Mouse (Mus musculus) midbrain, embryonic 11.5 days (tissue): ENCODE measurements around the gene Six2. TPM values are rescaled to one million over a fixed set of nuclear protein-coding genes. Genes with fewer than 3 reads are reported as not detected.
A peak's percentile ranks its signal among the peaks of the same experiment; 100 is the strongest.

Source experiments
- ATAC-seq: fragments of 200-750 bp; cut with Nextera tagmentation; 2 replicates; pipeline ENCODE4 v1.8.0; 2017; ENCODE audit warnings: moderate TSS enrichment, moderate library complexity; ENCODE audit not compliant: low FRiP score
- DNase-seq: peaks from one replicate; pipeline ENCODE4 v3.0.0; 2015; ENCODE audit warnings: low spot score; ENCODE audit errors: missing footprints
- H3K27ac ChIP-seq: fragments of 300-500 bp; sonication (generic); 2 replicates; pipeline ENCODE4 v1.5.1; 2014; ENCODE audit warnings: low read depth, low read length
- H3K27me3 ChIP-seq: fragments of 300-500 bp; sonication (generic); 2 replicates; pipeline ENCODE4 v1.6.1; 2014; ENCODE audit warnings: mild to moderate bottlenecking, low read length, moderate library complexity, mixed read lengths; ENCODE audit not compliant: control insufficient read depth, insufficient read depth
- H3K36me3 ChIP-seq: fragments of 300-500 bp; sonication (generic); 2 replicates; pipeline ENCODE4 v1.6.1; 2014; ENCODE audit warnings: mild to moderate bottlenecking, low read length, moderate library complexity, mixed read lengths; ENCODE audit not compliant: control insufficient read depth, insufficient read depth
- H3K4me1 ChIP-seq: fragments of 300-500 bp; sonication (generic); 2 replicates; pipeline ENCODE4 v1.6.1; 2014; ENCODE audit warnings: low read length; ENCODE audit not compliant: control insufficient read depth, insufficient read depth
- H3K4me2 ChIP-seq: fragments of 300-500 bp; sonication (generic); 2 replicates; pipeline ENCODE4 v1.6.1; 2014; ENCODE audit warnings: mild to moderate bottlenecking, moderate library complexity
- H3K4me3 ChIP-seq: fragments of 300-500 bp; sonication (generic); 2 replicates; pipeline ENCODE4 v1.5.1; 2014; ENCODE audit warnings: low read depth, low read length
- H3K9ac ChIP-seq: fragments of 300-500 bp; sonication (generic); 2 replicates; pipeline ENCODE4 v1.6.1; 2014; ENCODE audit warnings: low read length
- H3K9me3 ChIP-seq: fragments of 300-500 bp; sonication (generic); 2 replicates; pipeline ENCODE4 v1.6.1; 2016; ENCODE audit warnings: low read length; ENCODE audit not compliant: control insufficient read depth
- WGBS: fragments of 180-500 bp; shearing (Covaris S2); extraction: QIAGEN DNeasy Blood & Tissue Kit; methylation state at CpG from one replicate; pipeline ENCODE4 v1.1.7; 2014; 5-methylcytosine and 5-hydroxymethylcytosine counted together
- polyA plus RNA-seq: library from polyadenylated mRNA; unstranded; fragments of >200 nt; fragmentation: Nextera tagmentation; extraction: Ambion mirVana; gene quantifications from 2 replicates; pipeline ENCODE4 v1.2.1, GENCODE M21; 2014

Gene Six2
- polyA plus RNA-seq, 1 experiment from 2014 or later = 5.6 TPM

DNA sequence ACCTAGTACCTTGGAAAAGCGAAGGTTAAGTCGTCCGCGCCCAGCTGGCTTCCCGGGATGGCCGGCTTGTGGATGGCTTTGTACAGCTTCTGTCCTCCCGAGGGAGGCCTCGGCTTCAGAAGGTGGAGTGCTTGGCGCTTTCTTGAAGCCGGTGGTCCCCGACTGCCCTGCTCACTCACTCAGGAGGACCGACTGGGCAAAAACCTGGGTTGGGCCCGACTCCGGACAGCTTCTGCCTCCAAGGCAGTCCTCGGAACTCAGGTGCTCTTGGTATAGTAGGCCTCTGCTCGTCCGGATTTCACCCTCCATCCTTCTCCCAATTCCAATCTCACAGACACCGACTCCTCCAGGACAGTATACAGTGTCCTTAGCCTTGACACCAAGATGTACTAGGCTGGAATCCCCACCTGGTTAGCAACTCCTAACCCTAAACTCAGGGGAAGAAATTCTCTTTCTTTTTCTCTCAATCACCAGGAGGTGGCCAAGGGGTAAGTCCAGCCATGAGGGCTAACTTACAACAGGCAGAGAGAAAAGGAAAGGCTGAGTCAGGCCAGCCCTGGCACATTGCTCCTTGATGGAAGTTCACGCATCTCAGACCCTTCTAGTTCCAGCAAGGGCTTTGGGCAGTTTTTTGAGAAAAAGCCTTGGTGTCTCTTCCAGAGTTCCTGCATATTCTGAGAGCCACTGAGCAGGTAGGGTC, 7.1 kb downstream of the Six2 start:
- Histone ChIP-seq H3K9ac (no peak overlapping the region), H3K27ac (no peak overlapping the region), H3K9me3 (no peaks in the 10 kb centered on the region), H3K36me3 (no peaks in the 10 kb centered on the region), H3K4me3 (no peak overlapping the region), H3K4me1 (peaks cover 2% of the 10 kb centered on the region), H3K4me2 (no peak overlapping the region), H3K27me3 (peaks cover 78% of the 10 kb centered on the region)
- DNase-seq = peak; percentile 91
- 3% methylated on average over 19 of the region's 19 CpGs for WGBS
- no peak for ATAC-seq

DNA sequence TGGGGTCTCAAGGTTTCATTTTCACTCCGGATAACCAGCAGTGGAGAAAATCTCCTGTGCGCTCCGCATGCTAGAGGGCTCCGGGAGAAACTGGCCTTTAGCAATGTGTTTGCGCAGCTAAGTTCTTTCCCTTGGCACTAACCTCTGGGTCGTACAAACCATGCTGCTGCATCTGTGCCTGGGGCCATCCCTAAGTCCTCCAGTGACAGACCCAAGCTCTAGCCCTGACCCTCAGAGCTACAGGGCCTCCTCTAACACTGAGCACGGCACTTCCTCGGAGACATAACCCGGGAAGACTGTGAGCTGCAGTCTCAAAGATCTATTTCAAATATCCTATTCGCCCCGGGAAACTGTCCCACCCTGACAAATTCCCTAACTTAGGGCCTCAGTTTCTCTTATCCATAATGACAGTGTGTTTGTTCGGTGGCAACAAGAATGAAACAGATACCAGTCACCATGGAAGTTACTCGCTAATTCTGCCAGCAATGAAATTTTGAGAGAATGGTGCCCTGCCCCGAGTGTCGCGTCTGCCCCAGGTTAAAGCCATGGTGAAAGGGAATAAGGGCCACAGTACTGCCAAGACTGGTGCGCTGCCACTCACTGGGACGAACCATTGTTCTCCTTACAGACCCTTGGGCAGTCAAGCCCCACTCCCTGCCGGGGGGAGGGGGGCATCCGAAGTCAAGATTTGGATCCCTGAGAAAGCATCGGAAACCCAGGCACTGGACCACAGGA, 7.8 kb downstream of the Six2 start:
- no peak for ATAC-seq
- peaks cover 71% of the 10 kb centered on the region for H3K27me3 ChIP-seq
- no peak overlapping the region for H3K9ac ChIP-seq
- DNase-seq = peak; percentile 96
- H3K9me3 ChIP-seq = no peaks in the 10 kb centered on the region
- 2% methylated on average over 21 of the region's 21 CpGs for WGBS
- peak overlapping the region; percentile 26 for H3K4me2 ChIP-seq
- peaks cover 2% of the 10 kb centered on the region for H3K4me1 ChIP-seq
- no peak overlapping the region for H3K4me3 ChIP-seq
- H3K36me3 ChIP-seq = no peaks in the 10 kb centered on the region
- H3K27ac ChIP-seq = no peak overlapping the region

DNA sequence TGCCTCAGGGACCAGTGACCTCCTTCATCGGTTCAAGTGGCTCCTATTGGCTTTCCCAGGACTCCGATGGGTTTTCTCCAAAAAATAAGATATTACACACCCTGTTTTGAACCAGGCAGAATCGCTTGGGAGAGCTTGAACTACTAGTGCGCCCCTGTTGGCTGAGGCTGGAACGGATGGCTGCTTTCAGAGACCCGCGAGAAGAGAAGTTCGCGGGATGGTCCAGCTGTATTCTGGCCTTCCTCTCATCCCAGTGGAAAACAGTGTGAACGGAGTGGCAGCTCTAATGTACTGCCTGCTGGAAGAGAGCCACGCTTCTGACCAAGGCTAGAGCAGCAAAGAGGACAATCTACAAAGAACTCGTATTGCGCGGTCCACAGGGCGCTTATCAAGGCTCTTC, 8.4 kb downstream of the Six2 start:
- Histone ChIP-seq H3K36me3 (no peaks in the 10 kb centered on the region), H3K9ac (no peak overlapping the region), H3K27ac (no peak overlapping the region), H3K27me3 (peaks cover 66% of the 10 kb centered on the region), H3K4me2 (peak overlapping the region; percentile 26), H3K4me3 (no peak overlapping the region), H3K9me3 (no peaks in the 10 kb centered on the region), H3K4me1 (peaks cover 2% of the 10 kb centered on the region)
- peak; percentile 97 for DNase-seq
- ATAC-seq = peak; percentile 50; the same call in 1 of the 2 replicates
- whole genome bisulfite sequencing = 2% methylated on average over 15 of the region's 15 CpGs

DNA sequence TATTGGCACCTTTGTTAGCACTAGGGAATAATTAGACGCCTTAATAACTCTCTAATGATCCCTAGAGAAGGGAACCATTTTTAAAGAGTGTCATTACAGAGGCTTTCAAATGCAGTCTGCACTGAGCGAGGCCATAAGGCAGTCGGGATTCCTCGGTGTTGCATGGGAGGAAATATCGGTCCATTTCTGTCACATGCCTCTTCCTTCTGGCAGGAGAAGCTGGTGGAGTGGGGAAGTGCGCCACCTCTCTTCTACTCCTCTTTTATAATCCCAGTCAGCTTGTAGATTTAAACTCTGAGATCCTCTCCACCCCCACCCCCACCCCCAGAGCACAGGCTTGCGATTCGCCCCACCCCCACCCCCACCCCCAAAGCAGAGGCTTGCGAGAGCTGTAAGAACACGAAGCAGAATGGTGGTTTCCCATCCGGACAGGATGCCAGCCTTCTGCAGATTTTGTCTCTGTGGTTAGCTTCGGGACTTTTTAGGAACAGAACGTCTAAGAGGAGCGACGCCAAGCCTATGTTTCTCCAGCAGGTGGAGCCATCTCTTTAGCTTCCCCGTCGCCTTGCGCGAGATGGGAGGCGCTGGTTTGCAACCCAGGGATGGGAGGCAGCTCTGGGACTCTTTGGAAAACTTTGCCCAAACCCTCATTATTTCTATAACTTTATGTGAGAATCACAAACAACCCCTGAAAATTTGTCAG, 23.3 kb downstream of the Six2 start:
- H3K4me3 ChIP-seq = no peak overlapping the region; the same call in 1 of the 2 replicates
- peak; percentile 95 for DNase-seq
- H3K4me2 ChIP-seq = peak overlapping the region; percentile 35; the same call in 1 of the 2 replicates
- H3K27me3 ChIP-seq = peaks cover 9% of the 10 kb centered on the region
- WGBS = 3% methylated on average over 20 of the region's 20 CpGs
- no peaks in the 10 kb centered on the region for H3K4me1 ChIP-seq
- H3K9ac ChIP-seq = no peak overlapping the region
- H3K9me3 ChIP-seq = no peaks in the 10 kb centered on the region
- H3K36me3 ChIP-seq = no peaks in the 10 kb centered on the region
- peak; percentile 76 for ATAC-seq
- H3K27ac ChIP-seq = no peak overlapping the region

DNA sequence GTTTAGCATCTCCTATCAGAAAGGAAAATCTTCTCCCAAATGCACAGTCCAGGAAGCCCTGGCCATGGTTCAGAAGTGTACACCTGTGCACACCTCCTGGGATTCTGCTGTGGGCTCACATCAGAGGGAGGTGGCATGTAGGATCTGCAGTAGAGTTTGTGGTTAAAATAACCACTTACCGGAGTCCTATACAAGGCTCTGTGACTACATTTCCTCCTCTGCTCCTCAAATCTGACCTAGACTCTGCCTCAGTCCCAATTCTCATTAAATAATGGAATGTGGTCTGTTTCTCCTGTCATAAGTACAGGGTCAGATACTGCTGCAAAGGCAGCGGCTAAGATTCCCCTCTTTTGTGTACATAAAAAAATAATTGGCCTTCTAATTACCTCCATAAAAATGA, 23.9 kb downstream of the Six2 start:
- 45% methylated on average over 2 of the region's 2 CpGs for WGBS
- no peaks in the 10 kb centered on the region for H3K36me3 ChIP-seq
- no peak overlapping the region for H3K27ac ChIP-seq
- H3K4me3 ChIP-seq = no peak overlapping the region
- peaks cover 9% of the 10 kb centered on the region for H3K27me3 ChIP-seq
- peak overlapping the region; percentile 35; the same call in 1 of the 2 replicates for H3K4me2 ChIP-seq
- no peak overlapping the region for H3K9ac ChIP-seq
- DNase-seq (no peak), ATAC-seq (no peak)
- no peaks in the 10 kb centered on the region for H3K4me1 ChIP-seq
- no peaks in the 10 kb centered on the region for H3K9me3 ChIP-seq

DNA sequence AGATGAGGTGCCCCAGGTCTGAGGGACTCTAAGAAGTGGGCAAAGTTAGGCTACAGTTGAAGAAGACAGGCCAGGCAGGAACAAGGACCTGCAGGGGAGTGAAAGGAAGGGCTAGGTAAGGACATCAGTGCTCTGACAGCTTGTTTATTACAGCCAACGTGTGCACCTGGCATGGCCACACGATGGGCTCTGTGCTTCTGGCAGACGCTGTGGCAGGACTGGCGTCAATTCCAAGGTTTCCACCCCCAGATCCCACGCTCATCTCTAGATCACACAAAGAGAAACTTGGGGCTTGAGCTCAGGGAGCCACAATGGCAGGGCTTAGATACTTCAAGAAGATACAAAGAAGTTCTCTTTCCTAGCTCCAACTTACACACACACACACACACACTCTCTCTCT, 26.6 kb downstream of the Six2 start:
- no peak overlapping the region for H3K27ac ChIP-seq
- H3K36me3 ChIP-seq = no peaks in the 10 kb centered on the region
- no peak overlapping the region for H3K4me2 ChIP-seq
- no peaks in the 10 kb centered on the region for H3K9me3 ChIP-seq
- 90% methylated on average over 5 of the region's 5 CpGs for WGBS
- ATAC-seq (no peak), DNase-seq (peak; percentile 53)
- no peaks in the 10 kb centered on the region for H3K4me1 ChIP-seq
- H3K9ac ChIP-seq = no peak overlapping the region
- H3K27me3 ChIP-seq = peaks cover 6% of the 10 kb centered on the region; the same call in 1 of the 2 replicates
- no peak overlapping the region for H3K4me3 ChIP-seq

DNA sequence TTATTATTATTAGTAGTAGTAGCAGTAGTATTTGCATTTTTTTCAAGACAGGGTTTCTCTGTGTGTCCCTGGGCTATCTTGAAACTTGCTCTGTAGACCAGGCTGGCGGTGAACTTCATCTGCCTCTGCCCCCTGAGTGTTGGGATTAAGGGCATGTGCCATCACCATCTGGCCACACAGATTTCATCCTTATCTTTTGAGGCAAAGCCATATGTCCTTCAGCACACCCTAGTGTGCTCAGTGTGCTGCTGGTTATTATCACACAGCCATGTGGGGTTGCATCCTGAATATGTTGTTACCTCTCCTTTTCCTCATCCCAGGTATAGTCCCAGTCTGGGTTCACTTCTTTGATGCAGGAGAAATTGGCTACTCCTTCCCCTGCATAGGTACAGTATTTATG, 28.1 kb downstream of the Six2 start:
- no peak for ATAC-seq
- WGBS = 85% methylated on average over 1 of the region's 1 CpGs
- Histone ChIP-seq H3K27me3 (peaks cover 2% of the 10 kb centered on the region; the same call in 1 of the 2 replicates), H3K4me1 (no peaks in the 10 kb centered on the region), H3K27ac (no peak overlapping the region), H3K4me2 (no peak overlapping the region), H3K4me3 (no peak overlapping the region), H3K9me3 (no peaks in the 10 kb centered on the region), H3K9ac (no peak overlapping the region), H3K36me3 (no peaks in the 10 kb centered on the region)
- no peak for DNase-seq

DNA sequence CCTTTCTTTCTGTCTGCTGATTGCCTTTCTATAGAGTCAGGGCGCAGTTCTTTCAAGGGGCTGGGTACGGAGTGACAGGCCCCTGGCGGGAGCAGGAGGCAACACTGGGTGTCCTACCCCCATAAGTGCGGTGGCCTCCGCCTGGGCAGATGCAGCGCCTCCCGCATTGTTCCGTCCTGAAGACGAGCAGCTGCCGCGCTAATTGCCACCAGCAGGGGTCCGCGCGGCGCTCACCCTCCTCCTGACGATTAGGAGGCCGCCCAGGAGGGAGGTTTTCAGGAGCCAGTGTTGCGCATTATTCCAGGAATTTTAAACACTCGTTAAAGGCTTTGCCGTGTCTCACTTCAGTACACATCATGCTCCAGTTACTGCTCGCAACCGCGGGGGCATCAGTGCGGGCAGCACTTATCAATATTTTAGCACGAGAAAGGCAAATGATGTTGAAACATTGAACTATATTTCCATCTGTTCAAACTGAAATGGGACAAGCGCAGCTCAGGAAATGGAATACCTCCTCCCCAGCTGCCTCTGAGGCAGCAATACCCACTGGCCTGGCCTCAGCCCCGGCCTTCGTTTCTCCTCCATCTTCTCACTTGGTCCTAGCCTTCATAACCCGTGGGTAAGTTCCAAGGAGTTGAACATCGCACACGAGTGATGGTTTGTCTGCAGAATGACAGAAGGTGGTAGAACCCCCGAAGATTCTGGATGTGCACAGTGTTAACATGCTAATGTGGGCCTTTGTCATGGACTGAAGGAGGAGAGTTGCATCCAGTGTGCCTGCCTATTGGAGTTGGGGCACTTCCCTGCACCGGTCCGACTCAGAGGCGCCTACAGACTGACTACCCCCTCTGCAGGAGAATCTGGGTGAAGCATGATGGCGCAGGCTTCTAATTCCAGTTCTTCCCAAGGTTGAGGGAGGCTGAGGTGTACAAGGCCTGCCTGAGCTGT, 42.1 kb downstream of the Six2 start:
- DNase-seq (peak; percentile 97), ATAC-seq (peak; percentile 89)
- Histone ChIP-seq H3K9ac (peak overlapping the region; percentile 47), H3K27ac (no peak overlapping the region; the same call in 1 of the 2 replicates), H3K36me3 (no peaks in the 10 kb centered on the region), H3K4me2 (peak overlapping the region; percentile 66), H3K9me3 (no peaks in the 10 kb centered on the region), H3K4me3 (peak overlapping the region; percentile 26), H3K27me3 (peaks cover 42% of the 10 kb centered on the region), H3K4me1 (peaks cover 8% of the 10 kb centered on the region)
- 1% methylated on average over 36 of the region's 36 CpGs for WGBS
